Mouse (Mus musculus): Measurements from ENCODE around the gene Olfr699. TPM values are rescaled to one million over a fixed set of nuclear protein-coding genes. Genes with fewer than 3 reads are reported as not detected.

The Olfr699 gene
- not detected for polyA plus RNA-seq (2017; shearing (Covaris generic))

DNA sequence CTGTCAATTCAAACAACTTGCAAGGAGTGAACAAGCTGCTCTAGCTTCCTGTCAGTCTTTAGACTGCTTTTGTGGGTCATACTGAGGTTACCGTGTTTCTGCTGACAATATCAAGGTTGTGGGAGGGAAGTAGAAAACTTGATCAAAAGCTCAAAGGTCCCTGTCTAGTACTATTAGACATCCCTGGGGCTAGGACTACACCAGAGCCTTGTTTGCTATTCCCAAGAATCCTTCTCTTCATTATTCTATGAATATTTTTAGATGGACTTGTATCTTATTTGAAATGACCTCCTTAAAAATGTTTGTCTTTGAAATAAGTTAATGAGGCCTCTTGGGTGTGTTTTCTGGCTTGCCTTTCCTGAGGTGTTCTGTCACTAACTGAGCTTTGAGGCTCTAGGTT is at the start of gene Olfr699:
Olfr699 (minus strand) TSS at position 101 of the 400 bp plus-strand sequence.

DNA sequence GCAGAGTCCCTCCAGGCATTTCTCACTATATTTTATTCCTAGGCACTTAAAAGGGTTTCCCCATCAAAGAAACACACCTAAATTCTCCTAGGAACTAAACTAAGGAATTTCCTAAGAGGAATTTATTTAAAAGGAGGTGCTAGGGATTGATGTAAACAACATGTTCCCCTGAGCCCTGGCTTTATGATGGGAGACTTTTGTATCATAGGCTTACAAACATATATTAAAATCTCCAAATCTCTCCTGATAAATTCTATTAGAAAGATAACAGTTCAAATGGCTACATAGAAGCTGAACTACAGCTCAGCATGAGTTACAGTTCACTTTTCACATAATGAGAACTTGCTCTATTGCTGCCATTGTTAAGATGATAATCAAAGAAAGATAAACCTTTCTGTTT is 40.8 kb upstream of the Olfr699 start, which contains the start of gene Olfr702:
Olfr702 (minus strand) TSS at position 101 of the 400 bp plus-strand sequence.

GRCm38 (mm10) chr7:106813829-106814228 is 20.8 kb upstream of the Olfr699 start, which contains the start of gene Olfr701:
Gene Olfr701 (plus strand): TSS chr7:106814129.

DNA sequence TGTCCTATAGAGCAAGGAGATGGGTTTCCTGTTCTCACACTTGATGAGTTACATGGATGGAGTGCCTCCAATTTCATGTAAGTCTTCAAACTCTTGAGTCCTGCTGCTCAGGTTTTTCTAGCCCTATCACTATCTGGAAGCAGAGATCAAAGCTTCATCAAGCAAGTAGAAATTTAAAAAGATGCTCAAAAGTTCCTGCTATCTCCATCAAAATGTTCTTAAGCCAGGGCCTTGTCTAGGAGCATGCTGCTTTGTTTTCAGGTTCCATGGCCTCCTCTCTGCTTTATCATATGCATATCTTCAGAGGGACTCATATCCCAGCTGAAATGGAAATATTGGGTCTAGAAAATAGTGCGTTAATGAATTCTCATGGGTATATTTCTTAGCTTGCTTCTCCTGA is 15.7 kb upstream of the Olfr699 start, which contains the start of gene Olfr700:
Olfr700 (minus strand) TSS at position 101 of the 400 bp plus-strand sequence.

DNA sequence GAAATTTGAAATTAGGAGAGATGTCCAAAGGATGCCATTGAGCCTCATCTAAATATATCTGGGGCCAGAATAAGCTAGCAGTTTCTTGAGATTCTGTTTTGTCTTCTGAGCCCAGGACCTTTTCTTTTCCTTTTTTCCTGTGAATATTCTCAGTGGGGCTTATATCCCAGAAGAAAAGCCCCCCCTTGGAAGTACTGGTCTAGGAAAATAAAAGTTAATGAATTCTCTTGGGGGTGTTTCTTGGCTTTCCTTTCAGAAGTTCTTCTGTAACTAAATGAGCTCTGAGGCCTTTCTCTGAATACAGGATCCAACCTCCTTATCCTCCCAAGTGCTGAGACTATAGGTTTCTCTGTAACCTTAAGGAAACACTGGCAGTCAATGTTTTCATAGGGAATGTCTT is 37.7 kb downstream of the Olfr699 start, which contains the start of gene Olfr698:
Olfr698 (minus strand) TSS at position 101 of the 400 bp plus-strand sequence.

DNA sequence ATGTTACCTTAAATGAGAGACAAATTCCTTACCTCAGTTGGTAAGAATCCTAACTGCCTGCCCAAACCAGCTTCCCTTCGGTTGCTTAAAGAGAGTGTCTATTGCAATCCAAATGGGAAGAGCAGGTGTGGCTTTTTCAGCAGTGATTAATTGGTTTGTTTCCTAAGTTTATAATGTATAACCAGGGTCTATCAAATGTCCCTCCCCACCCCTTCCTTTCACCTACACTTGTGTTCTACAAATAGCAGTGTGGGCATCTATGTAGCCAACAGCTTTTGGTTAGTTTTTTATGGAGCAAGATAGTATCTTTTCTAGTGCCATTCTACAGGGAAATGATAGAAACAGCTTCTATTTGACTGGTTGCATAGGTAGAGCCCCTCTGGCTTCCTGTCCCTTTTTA is 50.7 kb downstream of the Olfr699 start, which contains the start of gene Olfr697:
Olfr697 (minus strand) TSS at position 101 of the 400 bp plus-strand sequence.

Other genes starting within 250 kb of the Olfr699 start
- gene Olfr693, start 112.6 kb downstream of the Olfr699 start, polyA plus RNA-seq (2017; shearing (Covaris generic)), result not detected
- not detected for gene Olfr694, start 101.4 kb downstream of the Olfr699 start, polyA plus RNA-seq (2017; shearing (Covaris generic))
- gene Olfr695, start 76.8 kb downstream of the Olfr699 start, polyA plus RNA-seq (2017; shearing (Covaris generic)), result not detected
- gene Olfr697, start 50.8 kb downstream of the Olfr699 start, polyA plus RNA-seq (2017; shearing (Covaris generic)), result not detected
- gene Olfr698, start 37.8 kb downstream of the Olfr699 start, polyA plus RNA-seq (2017; shearing (Covaris generic)), result not detected
- not detected for gene Olfr700, start 15.6 kb upstream of the Olfr699 start, polyA plus RNA-seq (2017; shearing (Covaris generic))
- gene Olfr701, start 20.9 kb upstream of the Olfr699 start, polyA plus RNA-seq (2017; shearing (Covaris generic)), result not detected
- not detected for gene Olfr702, start 40.7 kb upstream of the Olfr699 start, polyA plus RNA-seq (2017; shearing (Covaris generic))
- gene Olfr703, start 50.2 kb upstream of the Olfr699 start, polyA plus RNA-seq (2017; shearing (Covaris generic)), result not detected
- not detected for gene Olfr704, start 70.0 kb upstream of the Olfr699 start, polyA plus RNA-seq (2017; shearing (Covaris generic))
- not detected for gene Olfr705, start 83.7 kb upstream of the Olfr699 start, polyA plus RNA-seq (2017; shearing (Covaris generic))
- gene Olfr706, start 95.0 kb upstream of the Olfr699 start, polyA plus RNA-seq (2017; shearing (Covaris generic)), result not detected
- gene Olfr707, start 108.0 kb upstream of the Olfr699 start, polyA plus RNA-seq (2017; shearing (Covaris generic)), result not detected
- not detected for gene Olfr1532-ps1, start 114.8 kb upstream of the Olfr699 start, polyA plus RNA-seq (2017; shearing (Covaris generic))
- gene Olfr709-ps1, start 139.0 kb upstream of the Olfr699 start, polyA plus RNA-seq (2017; shearing (Covaris generic)), result not detected
- not detected for gene Olfr710, start 155.1 kb upstream of the Olfr699 start, polyA plus RNA-seq (2017; shearing (Covaris generic))
- not detected for gene Olfr6, start 170.7 kb upstream of the Olfr699 start, polyA plus RNA-seq (2017; shearing (Covaris generic))
- gene Olfr711, start 182.3 kb upstream of the Olfr699 start, polyA plus RNA-seq (2017; shearing (Covaris generic)), result not detected
- not detected for gene Olfr2, start 212.9 kb upstream of the Olfr699 start, polyA plus RNA-seq (2017; shearing (Covaris generic))
- not detected for gene Olfr713, start 238.0 kb upstream of the Olfr699 start, polyA plus RNA-seq (2017; shearing (Covaris generic))

Measured in activated CD4-positive, CD25-positive, alpha-beta regulatory T cell, adult 9 weeks (primary cell).